Mouse (Mus musculus): ENCODE results near the gene Cmya5. TPM values are rescaled to one million over a fixed set of nuclear protein-coding genes. Genes with fewer than 3 reads are reported as not detected.

The Cmya5 gene
- 0.03 TPM in 1 of 2 replicates, not detected in the other for polyA plus RNA-seq (2012; ENCODE audit: low replicate concordance)

DNA sequence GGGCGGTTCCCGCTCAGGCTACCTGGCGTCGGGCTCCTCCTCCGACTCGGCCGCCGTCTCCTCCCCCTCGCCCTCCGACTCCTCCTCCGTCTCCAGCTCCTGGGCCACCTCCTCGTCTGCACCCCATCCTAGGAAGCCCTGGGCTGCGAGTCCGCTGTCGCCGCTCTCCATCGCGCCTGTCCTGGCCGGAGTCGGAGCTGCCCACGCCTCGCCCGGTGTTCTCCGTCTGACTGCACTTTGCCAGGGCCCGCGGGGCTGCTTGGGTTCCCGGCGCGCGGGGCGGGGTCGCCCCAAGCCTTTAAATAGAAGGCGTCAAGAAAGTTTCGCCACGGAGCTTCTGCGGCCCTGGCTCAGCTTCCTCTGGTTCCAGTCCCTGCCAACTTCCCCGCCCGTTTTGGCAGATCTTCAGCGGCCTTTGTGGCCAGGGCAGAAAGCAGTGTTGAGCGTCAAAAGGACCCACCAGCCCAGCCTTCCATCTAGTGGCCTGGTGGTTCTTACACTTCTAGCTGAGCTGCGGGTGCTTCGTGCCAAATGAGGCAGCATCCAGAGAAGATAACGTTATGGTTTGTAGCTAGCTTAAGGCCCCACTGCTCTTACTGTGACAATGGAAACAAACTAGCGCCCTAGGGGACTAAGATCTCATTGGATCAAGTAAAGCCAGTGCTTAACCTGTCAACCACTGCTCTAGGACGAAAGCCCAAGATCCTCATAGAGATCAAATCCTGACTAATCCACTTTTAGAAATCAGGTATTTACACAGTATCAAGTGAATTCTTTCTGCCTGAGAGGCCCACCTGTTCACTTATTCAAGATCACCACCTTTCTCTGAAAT, at the start of gene Cmya5:
TSS of gene Cmya5 (minus strand) at position 389 of the 832 bp plus-strand sequence.

DNA sequence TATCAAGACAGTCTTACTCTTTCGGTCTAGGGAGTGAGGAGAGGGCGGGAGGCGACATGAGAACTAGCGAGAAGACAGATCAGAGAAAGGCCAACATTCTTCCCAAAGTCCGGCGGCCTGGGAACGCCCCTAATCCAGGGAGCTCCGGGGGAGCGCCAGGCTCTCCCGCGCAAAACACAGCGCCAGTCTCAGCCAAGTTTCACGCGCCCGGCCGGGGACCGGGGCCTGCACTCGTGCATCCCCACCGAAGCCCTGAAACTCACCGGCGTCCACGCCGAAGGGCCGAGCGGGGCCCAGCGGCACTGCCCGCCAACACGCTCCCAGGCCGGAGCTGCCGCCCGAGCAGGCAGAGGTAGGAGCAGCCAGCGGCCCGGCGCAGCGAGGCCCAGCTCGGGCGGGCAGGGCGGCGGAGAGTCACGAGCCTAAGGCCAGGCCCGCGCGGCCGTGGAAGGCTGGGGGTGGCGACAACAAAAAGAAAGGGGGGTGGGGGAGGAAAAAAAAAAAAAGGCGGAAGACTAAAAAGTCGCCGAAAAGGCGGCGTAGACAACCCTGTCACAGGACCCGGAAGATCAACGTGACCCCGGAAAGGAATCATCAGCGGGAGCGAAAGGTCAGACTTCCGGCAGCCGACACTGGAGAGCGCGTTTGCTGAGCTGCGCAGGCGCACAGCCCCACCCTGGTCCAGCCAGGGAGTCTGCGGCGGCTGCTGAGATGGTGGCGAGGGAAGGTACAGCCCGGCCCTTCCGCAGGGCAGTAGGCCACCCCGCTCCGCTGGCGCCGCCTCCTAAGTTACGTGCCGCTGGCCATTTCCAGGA, 47.5 kb upstream of the Cmya5 start, which contains the start of gene Tent2:
TSS of gene Tent2 (minus strand) at position 555 of the 815 bp plus-strand sequence.

Other genes starting within 250 kb of the Cmya5 start
- 10.0 and 36.0 TPM in 2 replicates for gene Tent2, start 47.7 kb upstream of the Cmya5 start, polyA plus RNA-seq (2012; ENCODE audit: low replicate concordance)
- 6.6 and 9.1 TPM in 2 replicates for gene Homer1, start 154.9 kb upstream of the Cmya5 start, polyA plus RNA-seq (2012; ENCODE audit: low replicate concordance)